Mouse (Mus musculus) CH12.LX (cell line): ENCODE measurements at regions not wholly inside any gene's neighbourhood (a gene's known extent, or its start where the extent isn't known, plus 50 kb on each side); places are given as distances from the start of the nearest gene placed in this dataset.

Experiments
- E2F4 ChIP-seq: IDR thresholded peaks from 2 replicates; pipeline ENCODE4 v1.6.1; 2011; ENCODE audit warnings: low read depth, low read length, improper control_type of control experiment; ENCODE audit not compliant: insufficient replicate concordance
- POLR2A ChIP-seq: IDR thresholded peaks from 2 replicates; pipeline ENCODE4 v1.6.1; 2011; ENCODE audit warnings: low read depth, mild to moderate bottlenecking, improper control_type of control experiment, low read length
- RCOR1 ChIP-seq: conservative IDR thresholded peaks from 2 replicates; pipeline ENCODE4 v1.6.1; 2012; ENCODE audit warnings: low read depth, mild to moderate bottlenecking, inconsistent platforms, low read length, improper control_type of control experiment
- TCF12 ChIP-seq: IDR thresholded peaks from 2 replicates; pipeline ENCODE4 v1.6.1; 2014; ENCODE audit warnings: low read depth, mild to moderate bottlenecking, inconsistent platforms, low read length, improper control_type of control experiment
- USF2 ChIP-seq: conservative IDR thresholded peaks from 2 replicates; pipeline ENCODE4 v1.6.1; 2011; ENCODE audit warnings: low read depth, low read length, improper control_type of control experiment

DNA sequence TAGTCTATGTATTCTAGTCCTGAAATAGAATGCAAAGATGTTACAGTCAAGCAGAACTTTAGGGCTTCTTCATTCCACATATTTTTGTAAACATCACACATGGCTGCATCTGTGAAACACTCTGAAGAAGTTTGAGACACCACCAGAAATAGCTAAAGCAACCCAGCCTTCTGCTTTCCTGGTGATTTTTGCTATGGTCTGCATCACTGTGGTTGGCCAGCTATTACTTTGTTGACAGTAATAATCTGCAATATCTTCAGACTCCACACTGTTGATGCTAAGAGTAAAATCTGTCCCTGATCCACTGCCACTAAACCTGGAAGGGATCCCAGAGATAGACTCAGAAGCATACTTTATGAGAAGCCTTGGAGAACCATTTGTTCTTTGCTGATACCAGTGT, 1065.7 kb downstream of the Rpia start:
- TF ChIP-seq TCF12 (no peak), RCOR1 (no peak), POLR2A (no peak), E2F4 (no peak), USF2 (no peak)
